Mouse (Mus musculus) brain, embryonic 14.5 days (tissue): Measurements from ENCODE around the gene Pgghg.

Source experiments
- CTCF ChIP-seq: fragments of 200-500 bp; IDR thresholded peaks from 2 replicates; pipeline ENCODE4 v1.5.1; 2012; ENCODE audit warnings: inconsistent platforms, mild to moderate bottlenecking, moderate library complexity, borderline replicate concordance; ENCODE audit not compliant: insufficient read depth, insufficient read length; ENCODE audit errors: extremely low read depth
- POLR2A ChIP-seq: fragments of 200-500 bp; IDR thresholded peaks from 2 replicates; pipeline ENCODE4 v1.6.1; 2012; ENCODE audit warnings: mild to moderate bottlenecking, inconsistent platforms, borderline replicate concordance; ENCODE audit not compliant: poor library complexity, insufficient read depth, insufficient read length, severe bottlenecking; ENCODE audit errors: extremely low read depth

GRCm38 (mm10) chr7:140953800-140954732 lies 12.9 kb downstream of the Pgghg start:
- TF ChIP-seq POLR2A (no peak), CTCF (no peak)
